Mouse (Mus musculus): ENCODE measurements around the gene Ipo8. TPM values are rescaled to one million over a fixed set of nuclear protein-coding genes. Genes with fewer than 3 reads are reported as not detected.

The Ipo8 gene
- polyA plus RNA-seq, 1 experiment = 13.8 TPM

DNA sequence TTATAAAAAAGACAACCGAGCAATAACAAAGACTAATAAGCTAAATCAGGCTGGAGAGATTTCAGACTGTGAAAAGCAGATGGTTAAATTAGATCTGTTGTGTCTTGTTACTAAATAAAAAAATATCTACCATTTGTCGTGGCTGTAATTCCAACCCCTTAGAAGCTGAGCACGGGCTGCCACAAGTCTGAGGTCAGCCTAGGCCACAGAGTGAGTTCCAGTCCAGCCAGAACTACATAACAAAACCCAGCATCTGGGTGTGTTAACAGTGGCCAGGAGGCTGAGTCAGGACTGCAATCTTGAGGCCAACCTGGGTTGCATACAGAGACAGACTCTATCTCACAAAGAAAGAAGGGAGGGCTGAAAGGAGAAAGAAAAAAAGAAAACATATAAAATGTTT, 59.8 kb downstream of the Ipo8 start:
- Histone ChIP-seq H3ac (ENCODE audit: control insufficient read depth, insufficient read length) (no peak overlapping the region), H3K27me3 (ENCODE audit: control insufficient read depth, insufficient read depth, insufficient read length) (no peaks in the 10 kb centered on the region), H3K79me2 (ENCODE audit: control insufficient read depth, insufficient read depth) (no peaks in the 10 kb centered on the region), H3K4me2 (ENCODE audit: low read depth) (peak overlapping the region; percentile 22), H3K4me3 (no peak overlapping the region), H3K36me3 (ENCODE audit: control insufficient read depth, insufficient read depth) (peaks cover 9% of the 10 kb centered on the region)
- TF ChIP-seq E2F4 (IDR thresholded peaks at IDR 0.05; ENCODE audit: insufficient read depth) (no peak), POLR2AphosphoS2 (IDR thresholded peaks at IDR 0.05; ENCODE audit: insufficient read length, low read depth) (no peak), SRF (IDR thresholded peaks at IDR 0.05; ENCODE audit: control insufficient read depth, insufficient read length, low read depth) (no peak), MAX (IDR thresholded peaks at IDR 0.05; ENCODE audit: low read depth) (no peak), MYOG (IDR thresholded peaks at IDR 0.05; ENCODE audit: control insufficient read depth in 1 of 3, insufficient read depth in 1 of 3, insufficient read length in 2 of 3, low read depth in 2 of 3) (peak in 2 of 3 experiments; percentile 66 to 80), MYOD1 (IDR thresholded peaks at IDR 0.05; ENCODE audit: control insufficient read depth in 1 of 3, insufficient read length in 2 of 3, low read depth in 2 of 3) (peak in 1 of 3 experiments; percentile 34), CEBPB (IDR thresholded peaks at IDR 0.05; ENCODE audit: insufficient read depth, poor library complexity, severe bottlenecking) (no peak), TCF12 (IDR thresholded peaks at IDR 0.05; ENCODE audit: insufficient read depth, poor library complexity, severe bottlenecking) (peak; percentile 51), TCF3 (IDR thresholded peaks at IDR 0.05; ENCODE audit: insufficient read length, low read depth) (no peak), POLR2A (IDR thresholded peaks at IDR 0.05; ENCODE audit: insufficient read length, low read depth) (no peak), USF1 (IDR thresholded peaks at IDR 0.05; ENCODE audit: low read depth) (no peak), REST (IDR thresholded peaks at IDR 0.05; ENCODE audit: insufficient read depth, insufficient read length) (no peak)

DNA sequence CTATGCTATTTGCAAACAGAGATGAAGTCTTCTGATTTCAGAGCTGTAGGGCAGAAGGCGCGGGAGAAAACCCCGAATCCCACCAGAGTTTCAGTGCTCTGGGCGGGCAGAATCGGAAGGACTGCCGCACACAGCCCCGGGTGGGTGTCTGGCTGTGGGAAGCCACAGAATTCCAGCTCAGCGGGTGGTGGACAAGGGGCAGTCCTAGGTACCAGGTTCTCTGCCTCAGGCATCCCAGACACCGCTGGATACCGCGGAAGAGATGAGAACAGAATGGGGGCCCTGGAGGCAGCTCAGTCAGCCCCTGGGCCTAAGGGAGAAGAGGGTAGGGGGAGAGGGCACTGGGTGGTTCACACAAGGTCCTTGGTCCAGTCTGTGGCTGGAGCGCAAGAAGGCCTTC, 62.8 kb downstream of the Ipo8 start:
- Histone ChIP-seq H3K36me3 (ENCODE audit: control insufficient read depth, insufficient read depth) (no peaks in the 10 kb centered on the region), H3K4me2 (ENCODE audit: low read depth) (no peak overlapping the region), H3ac (ENCODE audit: control insufficient read depth, insufficient read length) (no peak overlapping the region), H3K27me3 (ENCODE audit: control insufficient read depth, insufficient read depth, insufficient read length) (no peaks in the 10 kb centered on the region), H3K4me3 (no peak overlapping the region), H3K79me2 (ENCODE audit: control insufficient read depth, insufficient read depth) (no peaks in the 10 kb centered on the region)
- TF ChIP-seq USF1 (IDR thresholded peaks at IDR 0.05; ENCODE audit: low read depth) = no peak
- TF ChIP-seq REST (IDR thresholded peaks at IDR 0.05; ENCODE audit: insufficient read depth, insufficient read length) = no peak
- TF ChIP-seq CEBPB (IDR thresholded peaks at IDR 0.05; ENCODE audit: insufficient read depth, poor library complexity, severe bottlenecking) = no peak
- TF ChIP-seq TCF12 (IDR thresholded peaks at IDR 0.05; ENCODE audit: insufficient read depth, poor library complexity, severe bottlenecking) = no peak
- TF ChIP-seq POLR2AphosphoS2 (IDR thresholded peaks at IDR 0.05; ENCODE audit: insufficient read length, low read depth) = no peak
- TF ChIP-seq POLR2A (IDR thresholded peaks at IDR 0.05; ENCODE audit: insufficient read length, low read depth) = no peak
- no peak for TF ChIP-seq TCF3 (IDR thresholded peaks at IDR 0.05; ENCODE audit: insufficient read length, low read depth)
- TF ChIP-seq MYOG (IDR thresholded peaks at IDR 0.05; ENCODE audit: control insufficient read depth in 1 of 3, insufficient read depth in 1 of 3, insufficient read length in 2 of 3, low read depth in 2 of 3) = no peak

DNA sequence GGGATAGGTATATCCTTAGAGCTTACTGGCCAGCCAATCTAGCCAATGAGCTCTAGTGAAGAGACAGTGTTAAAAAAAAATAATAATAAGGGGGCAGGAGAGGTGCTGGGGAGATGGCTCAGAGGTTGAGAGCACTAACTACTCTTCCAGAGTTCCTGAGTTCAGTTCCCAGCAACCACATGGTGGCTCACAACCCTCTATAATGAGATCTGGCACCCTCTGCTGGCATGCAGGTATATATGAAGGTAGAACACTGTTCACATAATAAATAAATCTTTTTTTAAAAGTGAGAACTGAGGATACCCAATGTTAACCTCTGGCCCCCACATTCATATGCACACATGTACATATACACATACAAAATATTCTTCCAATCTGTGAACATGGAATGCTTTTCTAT, 64.0 kb downstream of the Ipo8 start:
- no peaks in the 10 kb centered on the region for H3K36me3 ChIP-seq (ENCODE audit: control insufficient read depth, insufficient read depth)
- TF ChIP-seq POLR2A (IDR thresholded peaks at IDR 0.05; ENCODE audit: insufficient read length, low read depth) (no peak), TCF12 (IDR thresholded peaks at IDR 0.05; ENCODE audit: insufficient read depth, poor library complexity, severe bottlenecking) (no peak), MYOG (IDR thresholded peaks at IDR 0.05; ENCODE audit: control insufficient read depth in 1 of 3, insufficient read depth in 1 of 3, insufficient read length in 2 of 3, low read depth in 2 of 3) (no peak), CEBPB (IDR thresholded peaks at IDR 0.05; ENCODE audit: insufficient read depth, poor library complexity, severe bottlenecking) (no peak), USF1 (IDR thresholded peaks at IDR 0.05; ENCODE audit: low read depth) (no peak), REST (IDR thresholded peaks at IDR 0.05; ENCODE audit: insufficient read depth, insufficient read length) (no peak), POLR2AphosphoS2 (IDR thresholded peaks at IDR 0.05; ENCODE audit: insufficient read length, low read depth) (no peak), E2F4 (IDR thresholded peaks at IDR 0.05; ENCODE audit: insufficient read depth) (no peak), TCF3 (IDR thresholded peaks at IDR 0.05; ENCODE audit: insufficient read length, low read depth) (no peak), MAX (IDR thresholded peaks at IDR 0.05; ENCODE audit: low read depth) (no peak), SRF (IDR thresholded peaks at IDR 0.05; ENCODE audit: control insufficient read depth, insufficient read length, low read depth) (no peak), MYOD1 (IDR thresholded peaks at IDR 0.05; ENCODE audit: control insufficient read depth in 1 of 3, insufficient read length in 2 of 3, low read depth in 2 of 3) (no peak)
- H3K27me3 ChIP-seq (ENCODE audit: control insufficient read depth, insufficient read depth, insufficient read length) = no peaks in the 10 kb centered on the region
- no peak overlapping the region for H3K4me2 ChIP-seq (ENCODE audit: low read depth)
- H3ac ChIP-seq (ENCODE audit: control insufficient read depth, insufficient read length) = no peak overlapping the region
- no peak overlapping the region for H3K4me3 ChIP-seq
- H3K79me2 ChIP-seq (ENCODE audit: control insufficient read depth, insufficient read depth) = no peaks in the 10 kb centered on the region

DNA sequence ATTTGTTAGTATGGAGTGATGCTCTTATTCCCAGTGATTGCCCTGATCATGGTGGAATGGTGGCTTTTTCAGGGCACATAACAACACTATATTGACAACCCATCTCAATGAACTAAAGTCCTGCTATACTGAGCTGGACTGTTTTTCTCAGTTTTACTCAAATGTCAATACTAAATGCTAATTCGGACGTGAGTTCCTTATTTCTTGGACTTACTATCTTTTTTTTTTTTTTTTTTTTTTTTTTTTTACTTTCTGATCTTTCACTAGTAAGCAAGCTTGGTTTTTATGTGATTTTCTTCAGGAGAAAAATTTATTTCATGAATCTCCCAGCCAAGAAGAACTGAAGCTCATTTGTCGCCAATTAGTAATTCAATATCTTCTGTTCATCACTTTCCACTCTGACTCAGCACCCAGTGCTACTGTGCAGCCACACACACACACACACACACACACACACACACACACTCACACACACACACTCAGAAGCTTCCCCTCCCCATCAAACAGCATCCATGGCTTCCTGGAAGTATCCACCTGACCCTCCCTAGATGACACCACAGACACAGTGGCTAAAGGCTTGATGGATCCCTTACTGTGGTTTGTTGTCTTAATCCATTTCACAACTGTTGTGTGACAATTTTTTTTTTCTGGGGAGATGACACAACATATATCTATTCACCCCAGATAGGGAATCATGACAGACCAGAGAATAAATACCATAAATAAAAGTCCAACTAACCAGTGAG, 69.1 kb downstream of the Ipo8 start:
- no peaks in the 10 kb centered on the region for H3K79me2 ChIP-seq (ENCODE audit: control insufficient read depth, insufficient read depth)
- H3K36me3 ChIP-seq (ENCODE audit: control insufficient read depth, insufficient read depth) = no peaks in the 10 kb centered on the region
- no peak overlapping the region for H3K4me3 ChIP-seq
- peak in 2 of 3 experiments; percentile 15 to 61 for TF ChIP-seq MYOD1 (IDR thresholded peaks at IDR 0.05; ENCODE audit: control insufficient read depth in 1 of 3, insufficient read length in 2 of 3, low read depth in 2 of 3)
- no peak for TF ChIP-seq USF1 (IDR thresholded peaks at IDR 0.05; ENCODE audit: low read depth)
- no peak for TF ChIP-seq POLR2A (IDR thresholded peaks at IDR 0.05; ENCODE audit: insufficient read length, low read depth)
- TF ChIP-seq MYOG (IDR thresholded peaks at IDR 0.05; ENCODE audit: control insufficient read depth in 1 of 3, insufficient read depth in 1 of 3, insufficient read length in 2 of 3, low read depth in 2 of 3) = peak in 2 of 3 experiments; percentile 66 to 73
- H3ac ChIP-seq (ENCODE audit: control insufficient read depth, insufficient read length) = no peak overlapping the region
- H3K27me3 ChIP-seq (ENCODE audit: control insufficient read depth, insufficient read depth, insufficient read length) = no peaks in the 10 kb centered on the region
- H3K4me2 ChIP-seq (ENCODE audit: low read depth) = no peak overlapping the region

Data from myocyte (in vitro differentiated cells).